Mouse (Mus musculus): ENCODE results near the gene Gm47283. TPM values are rescaled to one million over a fixed set of nuclear protein-coding genes. Genes with fewer than 3 reads are reported as not detected.
"Not testable (repeated sequence)": the region's sequence is repeated elsewhere in the genome, so short reads cannot be mapped to it uniquely, and the experiment has no call there.

The Gm47283 gene
- total RNA-seq, 2 experiments from 2014 or later, result not detected

DNA sequence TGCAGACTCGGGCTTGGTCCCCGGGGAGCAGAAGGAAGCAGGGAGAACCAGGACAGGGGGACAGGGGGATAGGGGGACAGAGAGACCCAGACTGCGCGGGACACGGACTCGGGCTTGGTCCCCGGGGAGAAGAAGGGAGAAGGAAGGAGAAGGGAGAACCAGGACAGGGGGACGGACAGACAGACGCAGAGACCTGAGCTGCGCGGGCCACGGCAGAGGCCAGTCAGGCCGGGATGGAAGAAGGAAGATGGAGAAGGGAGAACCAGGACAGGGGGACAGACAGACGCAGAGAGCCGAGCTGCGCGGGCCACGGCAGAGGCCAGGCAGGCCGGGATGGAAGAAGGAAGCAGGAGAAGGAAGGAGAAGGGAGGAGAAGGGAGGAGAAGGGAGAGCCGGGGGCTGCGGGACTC lies 40.7 kb upstream of the Gm47283 start:
- DNase-seq (ENCODE audit: extremely low spot score in 1 of 2, low spot score in 2 of 2), result no peak
- intact Hi-C loops (cut with DNase I), result no loop called here

DNA sequence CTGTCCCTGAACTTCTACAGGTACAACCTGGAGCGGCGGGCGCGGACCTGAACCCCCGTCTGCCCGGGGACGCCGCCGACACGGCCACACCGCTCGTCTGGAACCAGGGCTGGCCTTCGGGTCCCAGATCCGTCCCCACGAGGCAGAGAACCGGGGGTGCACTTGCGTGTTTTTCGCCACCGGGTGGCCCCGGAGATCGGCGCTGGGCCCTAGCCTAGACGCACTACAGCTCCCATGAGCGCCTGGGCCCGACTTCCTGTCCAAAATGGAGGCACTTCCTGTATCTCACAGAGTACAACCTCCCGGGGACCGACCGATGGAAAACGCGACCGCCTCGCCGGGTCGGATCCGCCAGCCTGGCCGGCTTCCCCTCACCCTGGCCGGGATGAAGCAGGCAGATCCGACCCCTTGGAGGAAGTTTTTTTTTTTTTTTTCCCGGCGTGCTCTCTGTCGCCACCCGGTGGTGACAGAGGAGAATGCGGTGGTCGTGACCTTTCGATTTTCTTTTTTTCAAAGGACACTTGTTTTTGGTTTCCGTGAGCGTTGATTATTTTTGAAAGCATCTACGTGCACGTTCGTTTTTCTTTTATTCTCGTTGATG lies 40.1 kb upstream of the Gm47283 start:
- 0 out of 2 replicates have a peak overlapping the region, but pooled peaks have one; percentile 18 for H3K4me3 ChIP-seq
- intact Hi-C loops (cut with DNase I); H3K27ac ChIP-seq: not testable (repeated sequence)
- DNase-seq (ENCODE audit: extremely low spot score in 1 of 2, low spot score in 2 of 2), result peak; percentile 93 to 95

More for the DNA sequence above, 40.7 kb upstream of the Gm47283 start:
- Histone ChIP-seq H3K4me3 (no peak overlapping the region), H3K27ac (no peak overlapping the region)
- TF ChIP-seq CTCF (IDR thresholded peaks at IDR 0.05), result no peak

DNA sequence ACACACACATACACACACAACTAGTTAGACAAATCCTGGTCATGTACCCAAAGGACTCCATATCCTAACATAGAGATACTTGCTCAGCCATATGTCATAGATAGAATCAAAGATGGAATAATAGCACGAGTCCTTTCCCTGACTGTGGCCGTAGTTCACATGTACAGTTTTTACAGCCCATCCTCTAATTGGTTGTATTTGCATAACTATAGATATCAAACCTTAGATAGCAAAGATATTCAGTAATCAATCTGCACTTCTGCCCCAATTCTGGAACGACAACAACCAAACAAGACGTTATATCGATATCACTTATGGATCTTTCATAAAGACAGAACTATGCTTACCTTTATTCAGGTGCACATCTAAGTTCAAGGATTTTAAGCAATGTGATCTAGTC lies 39.3 kb upstream of the Gm47283 start:
- H3K27ac ChIP-seq; H3K4me3 ChIP-seq; DNase-seq (ENCODE audit: extremely low spot score in 1 of 2, low spot score in 2 of 2); intact Hi-C loops (cut with DNase I): not testable (repeated sequence)

DNA sequence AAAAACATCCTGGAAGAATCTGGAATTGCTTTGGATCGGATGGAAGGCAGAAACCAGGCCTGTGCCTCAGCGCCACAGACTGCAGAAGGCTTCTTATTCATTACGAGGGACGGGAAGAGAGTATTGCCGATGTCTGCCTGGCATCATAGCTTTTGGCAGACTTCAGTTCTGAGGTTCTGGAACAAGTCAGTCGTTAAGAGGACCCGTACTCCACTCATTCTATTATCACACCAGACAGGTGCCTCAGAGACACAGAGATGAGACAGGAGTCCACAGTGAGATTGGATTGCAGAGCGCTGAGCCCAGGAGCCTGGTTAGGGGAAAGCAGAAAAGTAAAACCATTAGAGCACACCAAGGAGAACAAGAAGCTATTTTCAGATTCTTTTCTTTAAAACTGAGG lies 29.8 kb upstream of the Gm47283 start, which contains the start of gene Gm21860:
Gene Gm21860, minus strand, starts transcription at position 101 of the 400 bp plus-strand sequence.
- H3K4me3 ChIP-seq; DNase-seq (ENCODE audit: extremely low spot score in 1 of 2, low spot score in 2 of 2); intact Hi-C loops (cut with DNase I); H3K27ac ChIP-seq: not testable (repeated sequence)

DNA sequence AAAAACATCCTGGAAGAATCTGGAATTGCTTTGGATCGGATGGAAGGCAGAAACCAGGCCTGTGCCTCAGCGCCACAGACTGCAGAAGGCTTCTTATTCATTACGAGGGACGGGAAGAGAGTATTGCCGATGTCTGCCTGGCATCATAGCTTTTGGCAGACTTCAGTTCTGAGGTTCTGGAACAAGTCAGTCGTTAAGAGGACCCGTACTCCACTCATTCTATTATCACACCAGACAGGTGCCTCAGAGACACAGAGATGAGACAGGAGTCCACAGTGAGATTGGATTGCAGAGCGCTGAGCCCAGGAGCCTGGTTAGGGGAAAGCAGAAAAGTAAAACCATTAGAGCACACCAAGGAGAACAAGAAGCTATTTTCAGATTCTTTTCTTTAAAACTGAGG lies 54.5 kb downstream of the Gm47283 start, which contains the start of gene Gm21748:
Gene Gm21748, minus strand, starts transcription at position 101 of the 400 bp plus-strand sequence.
- H3K27ac ChIP-seq; H3K4me3 ChIP-seq; DNase-seq (ENCODE audit: extremely low spot score in 1 of 2, low spot score in 2 of 2); intact Hi-C loops (cut with DNase I): not testable (repeated sequence)

Other genes starting within 250 kb of the Gm47283 start
- not detected for gene Gm21860, start 29.9 kb upstream of the Gm47283 start, total RNA-seq (2021)
- gene Gm21748, start 54.4 kb downstream of the Gm47283 start, total RNA-seq (2021), result not detected

All from left cerebral cortex, adult 2 months (tissue).